Mouse (Mus musculus) liver (tissue): ENCODE measurements at regions not wholly inside any gene's neighbourhood (a gene's known extent, or its start where the extent isn't known, plus 50 kb on each side); places are given as distances from the start of the nearest gene placed in this dataset.
A peak's percentile ranks its signal among the peaks of the same experiment; 100 is the strongest.

Source experiments
- DNase-seq: peaks from one replicate; pipeline ENCODE4 v3.0.0-alpha.2; 2020; ENCODE audit warnings: mixed read lengths

GRCm38 (mm10) chr9:116511450-116511849 lies 336.3 kb upstream of the Tgfbr2 start:
- DNase-seq, result no peak

- DNase-seq, result no peak
Observed at GRCm38 (mm10) chr9:116507756-116508155, 332.6 kb upstream of the Tgfbr2 start.

DNA sequence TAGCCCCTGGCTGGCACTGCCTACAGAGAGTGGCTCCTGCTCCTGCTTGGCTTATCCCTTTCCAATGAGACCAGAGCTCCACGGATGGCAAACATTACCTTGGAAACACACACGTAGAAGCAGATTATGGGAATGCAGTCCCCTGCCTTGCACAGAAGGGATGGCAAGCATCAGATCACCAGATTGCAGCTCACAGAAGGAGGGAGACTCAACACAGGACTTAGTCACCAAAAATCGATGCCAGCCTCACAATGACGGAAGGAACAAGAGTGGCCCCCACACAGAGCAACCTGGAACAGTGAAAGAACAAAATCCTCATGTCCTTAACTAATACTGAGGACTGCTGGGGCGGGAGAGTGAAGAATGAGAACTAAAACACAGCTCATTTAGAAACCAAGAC lies 327.7 kb upstream of the Tgfbr2 start:
- DNase-seq, result no peak

GRCm38 (mm10) chr9:116500951-116501350 lies 325.8 kb upstream of the Tgfbr2 start:
- DNase-seq, result no peak

GRCm38 (mm10) chr9:116491227-116491626 lies 316.1 kb upstream of the Tgfbr2 start:
- DNase-seq, result no peak

DNA sequence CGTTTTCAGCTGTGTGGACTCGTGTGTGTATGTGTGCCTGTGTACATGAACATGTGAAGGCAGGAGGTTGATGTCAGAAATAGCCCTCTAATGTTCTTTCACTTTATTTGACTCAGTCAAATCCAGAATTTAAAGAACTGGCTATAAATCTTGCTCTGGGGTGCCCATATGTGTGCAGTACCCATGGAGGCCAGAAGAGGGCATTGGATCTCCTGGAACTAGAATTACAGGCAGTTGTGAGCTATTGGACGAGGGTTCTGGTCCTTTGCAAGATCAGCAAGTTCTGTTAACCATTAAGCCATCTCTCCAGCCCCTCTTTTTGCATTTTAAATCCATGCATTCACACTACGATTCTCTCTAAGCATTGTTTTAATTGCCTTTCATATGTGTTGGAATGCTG lies 314.6 kb upstream of the Tgfbr2 start:
- DNase-seq, result peak; percentile 14

DNA sequence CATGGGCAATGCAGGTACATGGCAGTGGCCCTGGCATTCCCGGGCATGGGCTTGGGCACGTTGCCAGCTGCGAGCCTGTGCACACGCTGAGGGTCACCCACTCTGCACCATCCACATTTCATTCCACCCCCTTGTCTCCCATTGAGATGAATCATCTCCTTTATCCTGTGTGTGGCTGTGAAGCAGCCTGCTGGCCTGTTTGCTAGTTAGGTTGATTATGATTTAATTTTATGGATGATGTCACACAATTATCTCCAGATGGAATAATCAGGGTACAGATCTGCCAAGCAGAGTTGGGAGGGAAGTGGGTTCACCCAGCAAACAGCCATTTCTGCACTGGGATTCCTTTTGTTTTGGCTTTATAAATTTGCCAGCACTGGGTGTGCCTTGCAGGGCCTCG lies 314.1 kb upstream of the Tgfbr2 start:
- DNase-seq, result no peak

- DNase-seq, result no peak
Observed at GRCm38 (mm10) chr9:116477309-116477708, 302.1 kb upstream of the Tgfbr2 start.

DNA sequence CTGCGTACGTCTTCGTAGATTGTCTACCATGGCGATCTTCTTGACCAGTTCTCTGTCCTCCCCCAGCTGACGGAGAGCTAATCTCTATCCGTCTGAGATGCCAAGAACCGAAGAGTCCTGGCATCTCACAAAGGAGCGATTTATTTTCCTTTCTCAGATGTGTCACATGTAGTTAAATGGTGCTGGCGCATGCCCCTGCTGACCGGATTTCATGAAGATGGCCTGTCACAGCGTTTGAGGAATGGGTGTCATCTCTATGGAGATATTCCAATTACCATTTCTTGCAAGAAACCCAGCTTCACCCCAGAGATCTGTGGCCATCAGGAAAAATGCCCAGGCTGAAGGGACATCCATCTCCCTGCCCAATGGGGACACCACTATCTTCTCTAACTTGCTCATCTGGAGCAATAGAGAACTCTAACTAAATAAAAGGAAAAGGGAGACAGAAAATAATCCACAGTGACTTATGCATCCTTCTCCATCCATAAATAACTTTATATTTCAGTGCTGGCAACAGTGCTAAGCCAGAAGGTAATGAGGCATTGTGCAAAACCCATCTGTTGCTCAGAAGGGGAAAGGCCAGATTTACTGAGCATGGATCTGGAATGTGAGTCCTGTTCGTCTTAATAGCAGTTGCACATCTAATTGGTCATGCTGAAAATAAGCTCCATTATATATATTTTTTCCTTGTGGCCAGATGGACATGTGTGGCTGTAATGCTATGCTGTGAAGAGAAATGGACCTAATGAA lies 300.2 kb upstream of the Tgfbr2 start:
- no peak for DNase-seq

GRCm38 (mm10) chr9:116472855-116473254 lies 297.7 kb upstream of the Tgfbr2 start:
- DNase-seq, result no peak

GRCm38 (mm10) chr9:116468569-116469250 lies 293.6 kb upstream of the Tgfbr2 start:
- DNase-seq, result no peak

- no peak for DNase-seq
Observed at GRCm38 (mm10) chr9:116466336-116466735, 291.2 kb upstream of the Tgfbr2 start.

- no peak for DNase-seq
Observed at GRCm38 (mm10) chr9:116464626-116465025, 289.5 kb upstream of the Tgfbr2 start.

GRCm38 (mm10) chr9:116462232-116462631 lies 287.1 kb upstream of the Tgfbr2 start:
- DNase-seq, result no peak

- DNase-seq, result no peak
Observed at GRCm38 (mm10) chr9:116460022-116460421, 284.9 kb upstream of the Tgfbr2 start.

DNA sequence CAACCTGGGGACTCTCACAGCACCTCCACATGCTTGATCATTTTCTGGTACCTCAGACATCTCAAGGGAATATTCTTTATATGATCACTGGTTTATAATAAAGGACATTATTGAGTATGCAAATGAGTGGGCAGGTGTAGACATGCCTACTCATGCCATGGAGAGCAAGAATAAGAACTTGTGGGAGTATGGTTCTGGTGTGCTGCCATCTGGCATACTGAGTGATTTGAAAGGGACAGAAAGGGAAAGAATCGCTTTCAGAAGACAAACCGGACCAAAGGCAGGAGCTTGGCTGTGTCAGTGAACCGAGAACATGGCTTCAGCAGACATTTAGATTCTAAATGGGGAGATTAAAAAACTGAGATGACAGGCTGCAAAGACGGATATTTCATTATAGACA lies 276.9 kb upstream of the Tgfbr2 start:
- no peak for DNase-seq

GRCm38 (mm10) chr9:116450829-116451228 lies 275.7 kb upstream of the Tgfbr2 start:
- no peak for DNase-seq

DNA sequence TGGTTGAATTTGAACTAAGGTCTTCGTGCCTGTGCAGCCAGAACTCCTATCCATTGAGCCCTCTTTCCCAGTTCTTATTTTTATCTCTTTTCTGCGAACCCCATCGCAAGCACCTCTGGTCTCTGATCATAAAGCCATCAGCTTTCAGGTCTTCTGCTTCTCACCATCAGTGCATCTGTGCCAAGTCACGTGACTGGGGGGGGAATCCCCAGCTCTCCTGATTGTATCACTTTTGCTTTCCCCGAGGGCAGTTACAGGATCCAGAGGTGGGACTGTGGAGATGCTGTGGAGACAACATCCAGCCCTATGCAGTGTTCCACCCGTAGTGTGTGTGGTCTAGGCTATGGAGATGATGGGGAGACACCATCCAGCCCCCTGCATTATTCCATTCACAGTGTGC lies 272.6 kb upstream of the Tgfbr2 start:
- no peak for DNase-seq

DNA sequence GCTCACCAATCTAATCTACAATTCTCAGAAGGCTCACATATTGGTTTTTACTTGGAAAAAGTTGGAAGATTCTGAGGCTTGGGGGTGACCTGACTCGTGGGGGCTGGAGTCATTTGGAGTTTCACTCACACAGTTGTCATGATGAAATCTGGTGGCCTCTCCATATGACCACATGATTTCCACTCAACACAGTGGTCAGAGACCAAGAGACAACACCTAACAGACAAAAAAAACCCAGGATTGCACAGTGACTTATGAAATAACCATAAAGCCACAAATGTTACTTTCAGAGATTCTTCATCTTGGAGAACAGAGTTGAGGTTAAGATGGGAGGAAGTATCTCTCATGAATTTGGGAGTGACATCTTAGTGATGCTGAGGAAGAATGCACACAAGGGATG lies 263.4 kb upstream of the Tgfbr2 start:
- DNase-seq, result no peak

DNA sequence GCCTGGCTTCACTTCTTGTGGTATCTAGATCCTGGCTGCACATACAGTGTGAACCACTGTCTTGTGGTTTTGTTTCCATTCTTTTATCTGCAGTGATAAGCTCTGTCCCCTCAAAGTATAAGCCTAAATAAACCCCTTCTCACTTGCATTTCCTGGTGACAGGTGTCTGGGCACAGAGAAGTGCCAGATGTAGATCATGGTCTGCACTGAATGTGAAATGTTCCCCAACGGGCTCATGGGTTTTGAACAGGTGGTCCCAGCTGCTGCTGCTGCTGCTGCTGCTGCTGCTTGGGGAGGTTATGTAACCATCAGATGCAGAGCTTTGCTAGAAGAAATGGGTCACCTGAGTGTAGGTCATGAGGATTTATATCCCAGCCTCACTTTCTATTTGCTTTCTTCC lies 259.3 kb upstream of the Tgfbr2 start:
- no peak for DNase-seq

GRCm38 (mm10) chr9:116429061-116429460 lies 253.9 kb upstream of the Tgfbr2 start:
- no peak for DNase-seq

DNA sequence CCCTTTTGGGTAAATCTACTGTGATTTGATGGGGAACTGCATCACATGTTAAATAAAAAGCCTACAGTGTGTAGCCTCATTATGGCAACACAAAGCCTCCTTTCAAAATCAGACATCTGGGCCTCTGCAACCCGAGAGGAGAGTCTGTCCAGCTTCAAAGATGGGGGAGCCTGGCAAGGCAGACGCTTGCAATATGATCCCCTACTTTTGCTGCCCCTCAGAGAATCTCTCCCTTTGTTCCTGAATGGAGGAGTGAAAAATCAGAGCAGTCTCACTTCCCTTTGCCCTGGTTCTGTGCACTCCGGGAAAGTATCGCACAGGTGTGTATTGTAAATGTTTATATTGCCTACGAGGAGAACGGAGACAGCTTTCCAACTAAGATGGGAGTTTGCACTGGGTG lies 253.3 kb upstream of the Tgfbr2 start:
- DNase-seq, result no peak

- no peak for DNase-seq
Observed at GRCm38 (mm10) chr9:116427278-116427677, 252.1 kb upstream of the Tgfbr2 start.

DNA sequence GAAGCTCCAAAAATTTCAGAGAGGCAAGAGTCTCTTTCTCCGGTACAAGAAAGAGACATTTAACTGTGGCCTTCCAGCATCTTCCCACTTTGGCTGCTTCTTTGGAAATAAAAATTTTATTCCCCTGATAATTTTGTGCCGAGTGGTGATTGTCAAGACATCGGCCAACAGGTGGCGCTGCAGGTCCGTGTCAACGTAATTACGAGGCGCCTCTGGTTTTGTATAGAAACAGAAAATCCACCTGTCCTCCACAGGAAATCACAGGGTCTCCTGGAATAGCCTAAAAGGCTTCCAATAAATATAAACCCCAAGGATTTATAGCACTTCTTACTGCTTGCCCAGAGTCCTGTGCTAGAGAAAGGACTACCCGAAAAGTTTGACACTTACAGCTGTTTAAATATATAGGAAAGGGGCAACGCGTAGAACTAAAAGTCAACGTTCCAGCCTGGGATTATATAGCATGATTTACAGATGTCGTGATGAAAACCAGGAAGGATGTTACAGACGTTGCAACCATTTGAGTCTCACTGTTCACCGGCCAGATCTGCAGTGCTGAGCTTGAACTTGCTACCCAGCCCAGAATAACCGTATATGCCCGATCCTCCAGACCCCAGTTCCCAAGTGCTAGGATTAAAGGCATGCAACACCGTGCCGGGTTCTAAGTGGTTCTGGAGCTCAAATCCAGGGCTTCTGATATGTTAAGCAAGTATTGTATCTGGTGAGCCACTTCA lies 251.3 kb upstream of the Tgfbr2 start:
- DNase-seq, result peak; percentile 72
